In the genomic region with DNA sequence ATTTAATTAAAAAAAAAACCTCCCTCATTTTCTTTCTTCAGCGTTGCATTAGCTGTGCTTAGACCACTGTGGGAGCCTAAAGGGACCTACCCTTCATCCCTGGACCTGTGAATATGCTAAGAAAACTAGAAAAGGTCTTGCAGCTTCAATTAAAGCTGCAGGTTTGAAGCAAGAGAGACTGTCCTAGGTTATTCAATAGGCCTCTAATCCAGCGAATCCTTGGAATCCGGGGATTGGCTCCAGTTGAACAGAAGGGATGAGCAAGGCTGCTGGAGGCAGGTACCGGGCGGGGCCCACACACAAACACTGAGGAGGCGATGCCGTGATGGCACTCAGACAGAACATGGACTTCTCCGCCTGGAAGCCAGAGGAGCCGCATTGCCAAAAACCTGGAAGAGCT, we compare ENCODE assay signal across 25 mouse cellular contexts.
DNase-seq lines count a peak whose midpoint lies in the region; ATAC-seq lines count a peak whose summit lies in the region.
"Had no signal": no experiment of that assay in that cellular context is flagged by ENCODE, and none has a peak within 500 bp of the region (broad histone marks: within the 10 kb centered on the region; RNA-seq: fewer than 3 reads in every experiment).

No protein-coding gene starts in this region.

- 89% methylated on average over 9 of the region's 9 CpGs for WGBS in heart, embryonic 10.5 days
- 82% methylated on average over 9 of the region's 9 CpGs for WGBS in heart, embryonic 11.5 days (ENCODE audit: insufficient replicate concordance)

- H3K27ac ChIP-seq in heart, embryonic 10.5 days, result no peak overlapping the region
- no peak overlapping the region for H3K27ac ChIP-seq in heart, embryonic 11.5 days (ENCODE audit: low read depth, low read length)
- H3K27ac ChIP-seq: embryonic facial prominence, embryonic 13.5 days; embryonic facial prominence, embryonic 15.5 days; forebrain, embryonic 10.5 days; forebrain, embryonic 12.5 days had no signal

- ATAC-seq in heart, embryonic 11.5 days (replicated peaks; ENCODE audit: insufficient number of reproducible peaks, low FRiP score, low TSS enrichment), result no peak
- ATAC-seq: activated CD4-positive, CD25-positive, alpha-beta regulatory T cell, adult 4 months; forebrain, embryonic 14.5 days; forebrain, embryonic 16.5 days had no signal

- H3K4me1 ChIP-seq in heart, embryonic 10.5 days, result peaks cover 10% of the 10 kb centered on the region; the same call in 1 of the 2 replicates
- no peaks in the 10 kb centered on the region; the same call in 1 of the 2 replicates for H3K4me1 ChIP-seq in heart, embryonic 11.5 days (ENCODE audit: control insufficient read depth, insufficient read depth, low read length)
- H3K4me1 ChIP-seq: forebrain, embryonic 10.5 days; forebrain, embryonic 12.5 days had no signal

- H3K9ac ChIP-seq in heart, embryonic 11.5 days (ENCODE audit: low read depth, low read length), result no peak overlapping the region
- H3K9ac ChIP-seq: embryonic facial prominence, embryonic 13.5 days; embryonic facial prominence, embryonic 15.5 days; forebrain, embryonic 12.5 days had no signal

- no peak overlapping the region for H3K4me3 ChIP-seq in heart, embryonic 10.5 days
- H3K4me3 ChIP-seq in heart, embryonic 11.5 days (ENCODE audit: low read depth, low read length), result no peak overlapping the region
- H3K4me3 ChIP-seq: embryonic facial prominence, embryonic 13.5 days; embryonic facial prominence, embryonic 15.5 days; erythroblast, embryonic 14.5 days; forebrain, embryonic 10.5 days; forebrain, embryonic 12.5 days had no signal

- DNase-seq in heart, embryonic 10.5 days (ENCODE audit: low spot score), result peak; percentile 65
- DNase-seq in kidney, postnatal 10 days, result peak; percentile 3
- DNase-seq in kidney, adult 8-10 months, result no peak
- peak; percentile 2 for DNase-seq in right cerebral cortex, postnatal 25 days
- DNase-seq in right cerebral cortex, postnatal 14 days, result no peak
- peak; percentile 36 for DNase-seq in ZHBTc4 (ENCODE audit: low read depth, low spot score)
- DNase-seq in adrenal gland, adult 2 months, result no peak
- DNase-seq: adrenal gland, postnatal 10 days; adrenal gland, postnatal 25 days; cerebellum, adult 11 months; cerebellum, adult 18-20 months; cerebellum, adult 8-10 months; cerebellum, adult 9-11 months; cerebellum, postnatal 14 days; cerebellum, postnatal 36 days; embryo, embryonic 11 days had no signal

- H3K9me3 ChIP-seq in heart, embryonic 10.5 days, result no peaks in the 10 kb centered on the region
- H3K9me3 ChIP-seq in heart, embryonic 11.5 days (replicated peaks; ENCODE audit: control insufficient read depth, low read length), result no peaks in the 10 kb centered on the region
- H3K9me3 ChIP-seq: embryonic facial prominence, embryonic 13.5 days; embryonic facial prominence, embryonic 15.5 days; forebrain, embryonic 10.5 days; forebrain, embryonic 12.5 days had no signal

- no peaks in the 10 kb centered on the region for H3K27me3 ChIP-seq in heart, embryonic 10.5 days (ENCODE audit: insufficient read depth, poor library complexity, severe bottlenecking)
- no peaks in the 10 kb centered on the region for H3K27me3 ChIP-seq in heart, embryonic 11.5 days (ENCODE audit: control insufficient read depth, insufficient read depth, low read length)
- H3K27me3 ChIP-seq: embryonic facial prominence, embryonic 13.5 days; embryonic facial prominence, embryonic 15.5 days; forebrain, embryonic 12.5 days had no signal

- no peak overlapping the region for H3K4me2 ChIP-seq in heart, embryonic 11.5 days
- H3K4me2 ChIP-seq: embryonic facial prominence, embryonic 13.5 days; embryonic facial prominence, embryonic 15.5 days; forebrain, embryonic 12.5 days had no signal

- H3K36me3 ChIP-seq in heart, embryonic 10.5 days, result no peaks in the 10 kb centered on the region
- no peaks in the 10 kb centered on the region for H3K36me3 ChIP-seq in heart, embryonic 11.5 days (ENCODE audit: control insufficient read depth, insufficient read depth, low read length)
- H3K36me3 ChIP-seq: embryonic facial prominence, embryonic 13.5 days; embryonic facial prominence, embryonic 15.5 days; forebrain, embryonic 10.5 days; forebrain, embryonic 12.5 days had no signal

Comparison
In these comparisons a context has a peak if more than half of its experiments do, and no peak if none do; other contexts are left out.
1. DNase-seq: peak in heart, embryonic 10.5 days (single experiment), kidney, postnatal 10 days (single experiment), right cerebral cortex, postnatal 25 days (single experiment) and ZHBTc4 (single experiment); none in kidney, adult 8-10 months (0 of 2), right cerebral cortex, postnatal 14 days (single experiment) and adrenal gland, adult 2 months (single experiment).